Mouse (Mus musculus): ENCODE data around the gene Oas1d. TPM values are rescaled to one million over a fixed set of nuclear protein-coding genes. Genes with fewer than 3 reads are reported as not detected.
"Not testable (repeated sequence)": the region's sequence is repeated elsewhere in the genome, so short reads cannot be mapped to it uniquely, and the experiment has no call there.

The Oas1d gene
- polyA plus RNA-seq, 1 experiment: not detected

DNA sequence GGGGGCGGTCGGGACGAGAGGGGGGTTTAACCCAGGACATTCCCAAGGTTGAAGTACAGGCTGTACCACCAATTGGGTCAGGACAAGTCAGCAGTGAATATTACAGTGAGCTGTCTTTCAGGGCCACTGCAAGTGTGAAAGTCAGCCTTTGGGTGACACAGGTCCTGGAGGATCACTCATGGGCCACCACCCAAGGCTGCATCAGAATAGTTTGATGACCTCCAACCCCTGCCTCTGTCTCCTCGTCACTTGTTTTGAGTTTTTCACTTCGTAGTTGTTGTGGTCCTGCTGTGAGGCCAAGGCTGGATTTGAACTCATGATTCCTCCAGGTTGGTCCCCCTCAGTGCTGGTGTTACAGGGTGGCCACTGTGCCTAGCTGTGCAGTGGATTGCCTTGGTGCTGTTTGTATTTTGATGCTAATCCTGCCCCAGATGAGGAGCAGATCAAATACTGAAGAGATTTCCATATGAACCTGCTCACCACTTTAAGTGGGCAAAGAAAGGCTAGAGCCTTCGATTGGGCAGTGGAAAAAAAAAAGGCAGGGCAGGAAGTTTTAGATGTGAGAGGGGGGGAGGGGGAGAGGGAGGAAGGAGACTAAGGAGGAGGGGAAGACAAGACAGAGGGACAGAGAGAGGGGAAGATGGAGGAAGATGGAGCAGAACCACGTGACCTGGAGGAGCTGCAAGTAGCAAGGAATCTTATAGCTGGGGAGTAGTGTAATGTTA, 6.0 kb upstream of the Oas1d start:
- Histone ChIP-seq H3K27ac (ENCODE audit: insufficient read depth, low read length) (no peak overlapping the region), H3K27me3 (ENCODE audit: control insufficient read depth, insufficient read depth, low read length) (no peaks in the 10 kb centered on the region), H3K4me3 (ENCODE audit: extremely low read depth, insufficient read depth, insufficient read length) (no peak overlapping the region), H3K36me3 (ENCODE audit: control insufficient read depth, insufficient read depth, low read length) (no peaks in the 10 kb centered on the region), H3K4me1 (ENCODE audit: control insufficient read depth, insufficient read depth, insufficient read length) (peaks cover 2% of the 10 kb centered on the region; the same call in 1 of the 2 replicates)
- TF ChIP-seq POLR2A (IDR thresholded peaks at IDR 0.05; ENCODE audit: low read depth, low read length) (no peak), CTCF (IDR thresholded peaks at IDR 0.05; ENCODE audit: extremely low read depth, insufficient read depth, insufficient read length, insufficient replicate concordance) (no peak)
- WGBS: 75% methylated on average over 7 of the region's 7 CpGs
- DNase-seq (ENCODE audit: low read depth in 1 of 2, low spot score in 2 of 2): no peak

DNA sequence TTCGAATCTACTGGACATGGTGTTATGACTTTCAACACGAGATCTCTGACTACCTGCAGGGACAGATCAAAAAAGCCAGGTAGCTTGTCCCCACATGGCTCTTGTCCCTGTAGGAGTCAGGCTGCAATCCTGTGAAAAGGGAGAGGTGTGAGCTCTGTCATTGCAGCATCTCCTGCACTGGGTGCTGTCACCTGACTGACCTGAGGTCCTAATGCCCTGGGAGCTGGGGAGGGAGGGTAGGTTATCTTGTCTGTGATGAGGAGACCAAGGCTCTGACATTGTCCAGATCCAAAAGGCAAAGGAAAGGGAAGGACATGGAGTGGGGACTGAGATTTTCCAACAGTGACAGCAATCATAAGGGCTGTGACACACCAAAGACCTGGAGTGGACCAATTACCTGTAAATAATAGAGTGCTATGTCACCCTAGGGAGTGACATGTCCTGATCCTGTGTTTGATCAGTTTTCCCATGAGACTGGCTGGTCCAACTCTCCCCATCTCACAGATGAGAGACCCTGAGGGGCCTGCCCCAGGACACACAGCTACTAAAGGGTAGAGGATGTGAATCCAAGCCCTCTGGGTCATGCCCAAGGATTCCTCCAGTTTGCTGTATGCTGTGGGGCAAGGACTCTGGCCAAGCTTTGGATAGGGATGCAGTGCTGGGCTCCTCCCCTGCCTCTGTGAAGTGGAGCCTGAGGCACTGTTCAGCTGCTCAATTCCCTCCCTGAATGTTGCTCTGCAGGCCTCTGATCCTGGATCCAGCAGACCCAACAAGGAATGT, 5.0 kb downstream of the Oas1d start:
- H3K27me3 ChIP-seq (ENCODE audit: control insufficient read depth, insufficient read depth, low read length); H3K27ac ChIP-seq (ENCODE audit: insufficient read depth, low read length); DNase-seq (ENCODE audit: low read depth in 1 of 2, low spot score in 2 of 2); H3K4me1 ChIP-seq (ENCODE audit: control insufficient read depth, insufficient read depth, insufficient read length); H3K36me3 ChIP-seq (ENCODE audit: control insufficient read depth, insufficient read depth, low read length); H3K4me3 ChIP-seq (ENCODE audit: extremely low read depth, insufficient read depth, insufficient read length): not testable (repeated sequence)
- 61% methylated on average over 2 of the region's 2 CpGs for WGBS

DNA sequence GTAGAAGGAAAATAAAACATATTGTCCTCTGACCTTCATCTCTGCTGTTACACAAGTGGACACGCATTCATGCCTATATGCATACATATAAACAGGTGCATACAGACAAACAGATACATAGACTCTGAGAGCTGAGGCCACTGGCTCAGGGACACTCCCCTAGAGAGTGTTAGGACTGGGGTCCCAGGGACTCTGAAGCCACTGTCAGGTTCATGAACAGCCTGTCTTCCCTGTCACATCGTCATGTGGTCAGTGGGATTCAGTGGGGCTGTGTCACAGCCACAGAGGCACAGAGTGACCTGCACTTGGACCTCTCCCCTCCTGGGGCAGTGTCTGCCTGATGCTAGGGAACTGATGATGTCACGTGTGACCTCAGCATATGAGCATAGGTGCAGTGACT, 6.0 kb downstream of the Oas1d start:
- H3K27me3 ChIP-seq (ENCODE audit: control insufficient read depth, insufficient read depth, low read length): no peaks in the 10 kb centered on the region
- no peak for TF ChIP-seq CTCF (IDR thresholded peaks at IDR 0.05; ENCODE audit: extremely low read depth, insufficient read depth, insufficient read length, insufficient replicate concordance)
- TF ChIP-seq POLR2A (IDR thresholded peaks at IDR 0.05; ENCODE audit: low read depth, low read length): no peak
- H3K36me3 ChIP-seq (ENCODE audit: control insufficient read depth, insufficient read depth, low read length): no peaks in the 10 kb centered on the region
- DNase-seq (ENCODE audit: low read depth in 1 of 2, low spot score in 2 of 2): no peak
- 77% methylated on average over 3 of the region's 3 CpGs for WGBS
- H3K4me1 ChIP-seq (ENCODE audit: control insufficient read depth, insufficient read depth, insufficient read length): no peaks in the 10 kb centered on the region
- no peak overlapping the region for H3K4me3 ChIP-seq (ENCODE audit: extremely low read depth, insufficient read depth, insufficient read length)
- H3K27ac ChIP-seq (ENCODE audit: insufficient read depth, low read length): no peak overlapping the region

- Histone ChIP-seq H3K27ac (ENCODE audit: insufficient read depth, low read length) (no peak overlapping the region), H3K36me3 (ENCODE audit: control insufficient read depth, insufficient read depth, low read length) (no peaks in the 10 kb centered on the region), H3K4me1 (ENCODE audit: control insufficient read depth, insufficient read depth, insufficient read length) (no peaks in the 10 kb centered on the region), H3K27me3 (ENCODE audit: control insufficient read depth, insufficient read depth, low read length) (no peaks in the 10 kb centered on the region), H3K4me3 (ENCODE audit: extremely low read depth, insufficient read depth, insufficient read length) (no peak overlapping the region)
- 72% methylated on average over 4 of the region's 4 CpGs for WGBS
- TF ChIP-seq CTCF (IDR thresholded peaks at IDR 0.05; ENCODE audit: extremely low read depth, insufficient read depth, insufficient read length, insufficient replicate concordance) (no peak), POLR2A (IDR thresholded peaks at IDR 0.05; ENCODE audit: low read depth, low read length) (no peak)
- no peak for DNase-seq (ENCODE audit: low read depth in 1 of 2, low spot score in 2 of 2)
These were observed 9.6 kb downstream of the Oas1d start for GRCm38 (mm10) chr5:120923969-120924368.

DNA sequence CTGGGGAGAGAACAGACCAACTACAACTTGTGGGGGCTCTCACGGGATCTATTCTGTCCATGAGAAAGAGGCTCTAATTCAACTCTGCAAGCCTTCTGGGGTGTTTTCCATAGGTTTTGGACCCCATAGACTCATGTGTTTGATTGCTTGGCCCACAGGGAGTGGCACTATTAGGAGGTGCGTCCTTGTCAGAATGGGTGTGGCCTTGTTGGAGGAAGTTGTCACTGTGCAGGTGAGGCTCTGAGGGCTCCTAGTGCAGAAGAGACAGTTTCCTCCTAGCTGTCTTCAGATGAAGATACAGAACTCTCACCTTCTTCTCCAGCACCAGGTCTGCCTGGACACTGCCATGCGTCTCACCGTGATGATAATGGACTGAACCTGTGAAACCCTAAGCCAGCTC, 10.2 kb downstream of the Oas1d start:
- H3K36me3 ChIP-seq (ENCODE audit: control insufficient read depth, insufficient read depth, low read length); H3K4me3 ChIP-seq (ENCODE audit: extremely low read depth, insufficient read depth, insufficient read length); H3K27ac ChIP-seq (ENCODE audit: insufficient read depth, low read length); H3K4me1 ChIP-seq (ENCODE audit: control insufficient read depth, insufficient read depth, insufficient read length); DNase-seq (ENCODE audit: low read depth in 1 of 2, low spot score in 2 of 2); H3K27me3 ChIP-seq (ENCODE audit: control insufficient read depth, insufficient read depth, low read length): not testable (repeated sequence)
- 71% methylated on average over 4 of the region's 4 CpGs for WGBS

GRCm38 (mm10) chr5:120926311-120926710, 12.0 kb downstream of the Oas1d start:
- not testable (repeated sequence) for H3K27me3 ChIP-seq (ENCODE audit: control insufficient read depth, insufficient read depth, low read length); H3K4me3 ChIP-seq (ENCODE audit: extremely low read depth, insufficient read depth, insufficient read length); H3K4me1 ChIP-seq (ENCODE audit: control insufficient read depth, insufficient read depth, insufficient read length); H3K36me3 ChIP-seq (ENCODE audit: control insufficient read depth, insufficient read depth, low read length); DNase-seq (ENCODE audit: low read depth in 1 of 2, low spot score in 2 of 2); H3K27ac ChIP-seq (ENCODE audit: insufficient read depth, low read length)
- 59% methylated on average over 2 of the region's 2 CpGs for WGBS

- TF ChIP-seq CTCF (IDR thresholded peaks at IDR 0.05; ENCODE audit: extremely low read depth, insufficient read depth, insufficient read length, insufficient replicate concordance) (no peak), POLR2A (IDR thresholded peaks at IDR 0.05; ENCODE audit: low read depth, low read length) (no peak)
- no peak for DNase-seq (ENCODE audit: low read depth in 1 of 2, low spot score in 2 of 2)
These were observed 12.7 kb downstream of the Oas1d start for GRCm38 (mm10) chr5:120927036-120927435.

More at GRCm38 (mm10) chr5:120927036-120927435, 12.7 kb downstream of the Oas1d start:
- H3K4me1 ChIP-seq (ENCODE audit: control insufficient read depth, insufficient read depth, insufficient read length): no peaks in the 10 kb centered on the region
- H3K36me3 ChIP-seq (ENCODE audit: control insufficient read depth, insufficient read depth, low read length): no peaks in the 10 kb centered on the region
- no peak overlapping the region for H3K27ac ChIP-seq (ENCODE audit: insufficient read depth, low read length)
- H3K4me3 ChIP-seq (ENCODE audit: extremely low read depth, insufficient read depth, insufficient read length): no peak overlapping the region
- WGBS: 9% methylated on average over 1 of the region's 1 CpGs
- no peaks in the 10 kb centered on the region for H3K27me3 ChIP-seq (ENCODE audit: control insufficient read depth, insufficient read depth, low read length)

Measured in spleen, adult 2 months (tissue).